Mouse (Mus musculus): ENCODE results near the gene Mtus2. TPM values are rescaled to one million over a fixed set of nuclear protein-coding genes. Genes with fewer than 3 reads are reported as not detected.

Mtus2 gene
- polyA plus RNA-seq, 1 experiment, result 0.05 TPM

GRCm38 (mm10) chr5:147960793-147961192 is 3.7 kb downstream of the Mtus2 start:
- H3K4me2 ChIP-seq (ENCODE audit: low read depth), result no peak overlapping the region
- no peak for TF ChIP-seq TCF3 (IDR thresholded peaks at IDR 0.05; ENCODE audit: insufficient read length, low read depth)
- TF ChIP-seq E2F4 (IDR thresholded peaks at IDR 0.05; ENCODE audit: insufficient read depth), result no peak
- no peak for TF ChIP-seq CEBPB (IDR thresholded peaks at IDR 0.05; ENCODE audit: insufficient read depth, poor library complexity, severe bottlenecking)
- TF ChIP-seq REST (IDR thresholded peaks at IDR 0.05; ENCODE audit: insufficient read depth, insufficient read length), result no peak
- no peak for TF ChIP-seq POLR2AphosphoS2 (IDR thresholded peaks at IDR 0.05; ENCODE audit: insufficient read length, low read depth)
- no peak for TF ChIP-seq USF1 (IDR thresholded peaks at IDR 0.05; ENCODE audit: low read depth)
- TF ChIP-seq MAX (IDR thresholded peaks at IDR 0.05; ENCODE audit: low read depth), result no peak
- no peak overlapping the region for H3ac ChIP-seq (ENCODE audit: control insufficient read depth, insufficient read length)
- no peak overlapping the region for H3K4me3 ChIP-seq
- H3K27me3 ChIP-seq (ENCODE audit: control insufficient read depth, insufficient read depth, insufficient read length), result peaks cover 21% of the 10 kb centered on the region
- H3K79me2 ChIP-seq (ENCODE audit: control insufficient read depth, insufficient read depth), result no peaks in the 10 kb centered on the region
- H3K36me3 ChIP-seq (ENCODE audit: control insufficient read depth, insufficient read depth), result no peaks in the 10 kb centered on the region

DNA sequence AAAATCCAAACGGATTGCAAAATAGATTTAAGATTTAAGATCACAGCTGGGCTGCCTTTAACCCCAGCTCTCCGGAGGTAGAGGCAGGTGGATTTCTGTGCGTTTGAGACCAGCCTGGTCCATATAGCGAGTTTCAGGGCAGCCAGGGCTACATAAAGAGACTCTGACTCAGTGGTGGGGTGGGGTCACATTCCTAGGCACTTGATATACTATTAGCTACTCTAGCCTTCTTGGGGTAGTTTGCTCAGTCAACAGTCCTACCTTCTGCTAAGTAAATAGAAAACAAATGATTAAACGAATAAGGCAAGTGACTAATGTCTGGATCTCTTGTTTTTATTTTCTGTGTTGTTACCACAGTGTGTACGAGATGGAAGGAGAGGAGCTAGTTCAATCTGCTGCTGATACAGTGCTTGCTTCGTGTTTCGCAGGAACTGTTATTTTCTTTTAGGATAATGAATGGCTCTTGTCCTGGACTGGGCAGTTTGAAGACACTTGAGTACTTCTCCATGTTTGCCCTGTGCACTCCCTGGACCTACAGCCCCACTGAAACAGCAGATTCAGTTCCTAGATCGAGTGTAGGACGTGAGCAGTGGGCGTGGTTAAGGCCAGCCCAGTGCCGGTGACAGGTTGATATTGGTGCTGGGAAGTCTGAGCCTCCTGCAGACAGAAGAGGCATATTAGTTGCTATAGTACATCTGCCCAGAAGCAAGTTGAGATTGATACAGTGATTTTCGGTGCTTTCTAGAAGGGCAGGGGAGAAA is 6.9 kb downstream of the Mtus2 start:
- Histone ChIP-seq H3K36me3 (ENCODE audit: control insufficient read depth, insufficient read depth) (no peaks in the 10 kb centered on the region), H3K27me3 (ENCODE audit: control insufficient read depth, insufficient read depth, insufficient read length) (no peaks in the 10 kb centered on the region), H3ac (ENCODE audit: control insufficient read depth, insufficient read length) (no peak overlapping the region), H3K4me2 (ENCODE audit: low read depth) (no peak overlapping the region), H3K79me2 (ENCODE audit: control insufficient read depth, insufficient read depth) (no peaks in the 10 kb centered on the region), H3K4me3 (no peak overlapping the region)
- TF ChIP-seq POLR2AphosphoS2 (IDR thresholded peaks at IDR 0.05; ENCODE audit: insufficient read length, low read depth) (no peak), MAX (IDR thresholded peaks at IDR 0.05; ENCODE audit: low read depth) (no peak)

DNA sequence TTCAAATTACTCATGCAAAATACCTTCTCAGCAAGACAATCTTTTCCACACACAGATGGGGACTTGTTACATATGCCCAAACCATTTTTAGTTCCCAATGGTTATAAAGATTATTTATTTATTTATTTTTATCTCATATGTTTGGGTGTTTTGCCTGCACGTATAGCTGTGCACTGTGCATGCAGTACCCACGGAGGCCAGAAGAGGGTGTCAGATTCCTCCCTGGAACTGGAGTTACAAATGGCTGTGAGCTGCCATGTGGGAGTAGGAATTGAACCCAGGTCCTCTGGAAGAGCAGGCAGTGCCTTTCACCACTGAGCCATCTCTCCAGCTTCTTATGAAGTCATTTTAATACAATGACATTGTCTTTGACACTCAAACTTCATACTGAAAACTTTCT is 7.7 kb downstream of the Mtus2 start:
- Histone ChIP-seq H3ac (ENCODE audit: control insufficient read depth, insufficient read length) (no peak overlapping the region), H3K79me2 (ENCODE audit: control insufficient read depth, insufficient read depth) (no peaks in the 10 kb centered on the region), H3K4me2 (ENCODE audit: low read depth) (no peak overlapping the region), H3K4me3 (no peak overlapping the region), H3K27me3 (ENCODE audit: control insufficient read depth, insufficient read depth, insufficient read length) (no peaks in the 10 kb centered on the region), H3K36me3 (ENCODE audit: control insufficient read depth, insufficient read depth) (no peaks in the 10 kb centered on the region)
- no peak for TF ChIP-seq REST (IDR thresholded peaks at IDR 0.05; ENCODE audit: insufficient read depth, insufficient read length)
- no peak for TF ChIP-seq CEBPB (IDR thresholded peaks at IDR 0.05; ENCODE audit: insufficient read depth, poor library complexity, severe bottlenecking)
- no peak for TF ChIP-seq POLR2AphosphoS2 (IDR thresholded peaks at IDR 0.05; ENCODE audit: insufficient read length, low read depth)
- no peak for TF ChIP-seq E2F4 (IDR thresholded peaks at IDR 0.05; ENCODE audit: insufficient read depth)

DNA sequence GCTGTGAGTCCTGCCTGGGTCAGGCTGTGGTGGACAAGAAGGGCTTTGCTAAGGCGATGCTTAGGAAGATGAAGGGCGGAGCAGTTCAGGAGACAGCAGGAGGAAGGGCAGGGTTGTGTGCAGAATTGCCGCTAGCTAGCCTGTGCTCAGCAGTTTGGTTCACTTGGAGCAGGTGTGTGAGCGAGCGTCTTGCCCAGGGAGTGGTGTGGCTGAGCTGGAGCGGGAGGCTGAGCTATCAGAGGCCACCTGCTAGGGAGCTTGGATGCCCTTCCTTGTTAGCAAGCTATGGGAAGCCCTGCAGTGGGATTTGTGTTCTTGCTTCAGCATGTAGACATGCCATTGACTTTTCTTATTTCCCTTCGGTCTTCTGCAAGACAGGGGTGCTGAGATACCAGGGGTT is 9.5 kb downstream of the Mtus2 start:
- Histone ChIP-seq H3K4me3 (no peak overlapping the region), H3K27me3 (ENCODE audit: control insufficient read depth, insufficient read depth, insufficient read length) (no peaks in the 10 kb centered on the region), H3K79me2 (ENCODE audit: control insufficient read depth, insufficient read depth) (no peaks in the 10 kb centered on the region), H3K36me3 (ENCODE audit: control insufficient read depth, insufficient read depth) (no peaks in the 10 kb centered on the region), H3K4me2 (ENCODE audit: low read depth) (no peak overlapping the region), H3ac (ENCODE audit: control insufficient read depth, insufficient read length) (no peak overlapping the region)
- TF ChIP-seq MAX (IDR thresholded peaks at IDR 0.05; ENCODE audit: low read depth) (no peak), CEBPB (IDR thresholded peaks at IDR 0.05; ENCODE audit: insufficient read depth, poor library complexity, severe bottlenecking) (no peak), SRF (IDR thresholded peaks at IDR 0.05; ENCODE audit: control insufficient read depth, insufficient read length, low read depth) (no peak), POLR2AphosphoS2 (IDR thresholded peaks at IDR 0.05; ENCODE audit: insufficient read length, low read depth) (no peak), POLR2A (IDR thresholded peaks at IDR 0.05; ENCODE audit: insufficient read length, low read depth) (no peak), E2F4 (IDR thresholded peaks at IDR 0.05; ENCODE audit: insufficient read depth) (no peak), MYOG (IDR thresholded peaks at IDR 0.05; ENCODE audit: control insufficient read depth in 1 of 3, insufficient read depth in 1 of 3, insufficient read length in 2 of 3, low read depth in 2 of 3) (no peak), TCF12 (IDR thresholded peaks at IDR 0.05; ENCODE audit: insufficient read depth, poor library complexity, severe bottlenecking) (no peak), TCF3 (IDR thresholded peaks at IDR 0.05; ENCODE audit: insufficient read length, low read depth) (no peak), MYOD1 (IDR thresholded peaks at IDR 0.05; ENCODE audit: control insufficient read depth in 1 of 3, insufficient read length in 2 of 3, low read depth in 2 of 3) (no peak), REST (IDR thresholded peaks at IDR 0.05; ENCODE audit: insufficient read depth, insufficient read length) (no peak), USF1 (IDR thresholded peaks at IDR 0.05; ENCODE audit: low read depth) (no peak)

GRCm38 (mm10) chr5:147969566-147969965 is 12.4 kb downstream of the Mtus2 start:
- no peaks in the 10 kb centered on the region for H3K27me3 ChIP-seq (ENCODE audit: control insufficient read depth, insufficient read depth, insufficient read length)
- no peak for TF ChIP-seq REST (IDR thresholded peaks at IDR 0.05; ENCODE audit: insufficient read depth, insufficient read length)
- no peak for TF ChIP-seq TCF12 (IDR thresholded peaks at IDR 0.05; ENCODE audit: insufficient read depth, poor library complexity, severe bottlenecking)
- TF ChIP-seq MAX (IDR thresholded peaks at IDR 0.05; ENCODE audit: low read depth), result no peak
- TF ChIP-seq CEBPB (IDR thresholded peaks at IDR 0.05; ENCODE audit: insufficient read depth, poor library complexity, severe bottlenecking), result no peak
- no peak for TF ChIP-seq SRF (IDR thresholded peaks at IDR 0.05; ENCODE audit: control insufficient read depth, insufficient read length, low read depth)
- no peak for TF ChIP-seq TCF3 (IDR thresholded peaks at IDR 0.05; ENCODE audit: insufficient read length, low read depth)
- no peak for TF ChIP-seq MYOG (IDR thresholded peaks at IDR 0.05; ENCODE audit: control insufficient read depth in 1 of 3, insufficient read depth in 1 of 3, insufficient read length in 2 of 3, low read depth in 2 of 3)
- TF ChIP-seq MYOD1 (IDR thresholded peaks at IDR 0.05; ENCODE audit: control insufficient read depth in 1 of 3, insufficient read length in 2 of 3, low read depth in 2 of 3), result no peak
- no peak for TF ChIP-seq USF1 (IDR thresholded peaks at IDR 0.05; ENCODE audit: low read depth)
- TF ChIP-seq POLR2A (IDR thresholded peaks at IDR 0.05; ENCODE audit: insufficient read length, low read depth), result no peak
- no peaks in the 10 kb centered on the region for H3K36me3 ChIP-seq (ENCODE audit: control insufficient read depth, insufficient read depth)
- H3K4me3 ChIP-seq, result no peak overlapping the region
- no peak overlapping the region for H3ac ChIP-seq (ENCODE audit: control insufficient read depth, insufficient read length)
- no peak overlapping the region for H3K4me2 ChIP-seq (ENCODE audit: low read depth)
- H3K79me2 ChIP-seq (ENCODE audit: control insufficient read depth, insufficient read depth), result no peaks in the 10 kb centered on the region

Measured in myocyte (in vitro differentiated cells).